Mouse (Mus musculus) MEL (cell line): Measurements from ENCODE around the gene Mrgprb4. TPM values are rescaled to one million over a fixed set of nuclear protein-coding genes. Genes with fewer than 3 reads are reported as not detected.
A peak's percentile ranks its signal among the peaks of the same experiment; 100 is the strongest.

ENCODE experiments used
- DNase-seq: peaks from one replicate; pipeline ENCODE4 v3.0.0; 2011; ENCODE audit warnings: low read depth, low spot score
- H3K27ac ChIP-seq: 2 replicates; pipeline ENCODE4 v1.5.1; 2012; ENCODE audit warnings: low read depth, mild to moderate bottlenecking, control low read depth, low read length, moderate library complexity; ENCODE audit not compliant: control insufficient read depth
- H3K27me3 ChIP-seq, 2 experiments: fragments of 150-350 bp in 1 of 2; sonication (generic) in 1 of 2; 2 replicates each; pipeline ENCODE4 v1.6.1; 2012; ENCODE audit warnings: low read length in 2 of 2, mild to moderate bottlenecking in 2 of 2, improper control_type of control experiment in 1 of 2, moderate library complexity in 1 of 2; ENCODE audit not compliant: insufficient read depth in 2 of 2, control insufficient read depth in 1 of 2
- H3K36me3 ChIP-seq, 2 experiments: 2 replicates each; pipeline ENCODE4 v1.6.1; 2012 to 2014; ENCODE audit warnings: low read length in 2 of 2, improper control_type of control experiment in 1 of 2, inconsistent platforms in 1 of 2, mild to moderate bottlenecking in 1 of 2; ENCODE audit not compliant: insufficient read depth in 2 of 2, control insufficient read depth in 1 of 2
- H3K4me1 ChIP-seq, 2 experiments: fragments of 150-350 bp in 1 of 2; sonication (generic) in 1 of 2; 2 replicates each; pipeline ENCODE4 v1.6.1; 2012; ENCODE audit warnings: low read length in 2 of 2, improper control_type of control experiment in 1 of 2, mild to moderate bottlenecking in 1 of 2; ENCODE audit not compliant: insufficient read depth in 2 of 2, control insufficient read depth in 1 of 2
- H3K4me3 ChIP-seq, 2 experiments: fragments of 150-350 bp in 1 of 2; sonication (generic) in 1 of 2; 2 replicates each; pipeline ENCODE4 v1.5.1; 2012; ENCODE audit warnings: low read depth in 2 of 2, low read length in 2 of 2, mild to moderate bottlenecking in 2 of 2, moderate library complexity in 2 of 2, control low read depth in 1 of 2, improper control_type of control experiment in 1 of 2; ENCODE audit not compliant: control insufficient read depth in 1 of 2, insufficient read depth in 1 of 2
- H3K79me2 ChIP-seq: 2 replicates; pipeline ENCODE4 v1.6.1; 2012; ENCODE audit warnings: mild to moderate bottlenecking, low read length, moderate library complexity; ENCODE audit not compliant: control insufficient read depth, poor library complexity, insufficient read depth
- H3K9ac ChIP-seq: 2 replicates; pipeline ENCODE4 v1.6.1; 2012; ENCODE audit warnings: low read depth, mild to moderate bottlenecking, control low read depth, low read length, moderate library complexity; ENCODE audit not compliant: control insufficient read depth, poor library complexity, severe bottlenecking
- H3K9me3 ChIP-seq: fragments of 150-350 bp; sonication (generic); replicated peaks from 2 replicates; pipeline ENCODE4 v1.6.1; 2012; ENCODE audit warnings: mild to moderate bottlenecking, low read length, improper control_type of control experiment, moderate library complexity; ENCODE audit not compliant: insufficient read depth
- CHD1 ChIP-seq: IDR thresholded peaks from 2 replicates; pipeline ENCODE4 v1.6.1; 2012; ENCODE audit warnings: low read depth, mild to moderate bottlenecking, inconsistent platforms, low read length, improper control_type of control experiment
- CTCF ChIP-seq, 3 experiments: IDR thresholded peaks in 2 of 3; conservative IDR thresholded peaks in 1 of 3; 2 replicates each; pipeline ENCODE4 v1.5.1; 2011 to 2012; ENCODE audit warnings: low read length in 3 of 3, low read depth in 2 of 3, mild to moderate bottlenecking in 2 of 3, improper control_type of control experiment in 1 of 3, inconsistent platforms in 1 of 3, mixed read lengths in 1 of 3, moderate library complexity in 1 of 3; ENCODE audit not compliant: control insufficient read depth in 1 of 3, insufficient read depth in 1 of 3, poor library complexity in 1 of 3, severe bottlenecking in 1 of 3
- EP300 ChIP-seq, 2 experiments: IDR thresholded peaks; 2 replicates each; pipeline ENCODE4 v1.6.1; 2011; ENCODE audit warnings: improper control_type of control experiment in 2 of 2, low read length in 2 of 2, low read depth in 1 of 2, mild to moderate bottlenecking in 1 of 2
- ETS1 ChIP-seq: IDR thresholded peaks from 2 replicates; pipeline ENCODE4 v1.6.1; 2012; ENCODE audit warnings: low read depth, mild to moderate bottlenecking, inconsistent platforms, low read length, improper control_type of control experiment, moderate library complexity
- GATA1 ChIP-seq: IDR thresholded peaks from 2 replicates; pipeline ENCODE4 v1.6.1; 2011; ENCODE audit warnings: low read depth, low read length, improper control_type of control experiment
- HCFC1 ChIP-seq: IDR thresholded peaks from 2 replicates; pipeline ENCODE4 v1.6.1; 2012; ENCODE audit warnings: low read depth, mild to moderate bottlenecking, inconsistent platforms, low read length, improper control_type of control experiment, moderate library complexity
- JUND ChIP-seq: IDR thresholded peaks from 2 replicates; pipeline ENCODE4 v1.6.1; 2011; ENCODE audit warnings: low read depth, mild to moderate bottlenecking, improper control_type of control experiment, low read length
- KAT2A ChIP-seq: conservative IDR thresholded peaks from 2 replicates; pipeline ENCODE4 v1.6.1; 2012; ENCODE audit warnings: low read depth, low read length, improper control_type of control experiment, inconsistent platforms
- MAZ ChIP-seq: IDR thresholded peaks from 2 replicates; pipeline ENCODE4 v1.6.1; 2012; ENCODE audit warnings: low read depth, mild to moderate bottlenecking, inconsistent platforms, low read length, improper control_type of control experiment
- MEF2A ChIP-seq: IDR thresholded peaks from 2 replicates; pipeline ENCODE4 v1.6.1; 2014; ENCODE audit warnings: low read depth, mild to moderate bottlenecking, inconsistent platforms, low read length, improper control_type of control experiment; ENCODE audit not compliant: poor library complexity, insufficient replicate concordance, severe bottlenecking; ENCODE audit errors: extremely low read depth
- MXI1 ChIP-seq: IDR thresholded peaks from 2 replicates; pipeline ENCODE4 v1.6.1; 2011; ENCODE audit warnings: mild to moderate bottlenecking, low read depth, low read length, improper control_type of control experiment
- MYB ChIP-seq: IDR thresholded peaks from 2 replicates; pipeline ENCODE4 v1.6.1; 2011; ENCODE audit warnings: mild to moderate bottlenecking, low read depth, low read length, improper control_type of control experiment
- MYC ChIP-seq: IDR thresholded peaks from 2 replicates; pipeline ENCODE4 v1.6.1; 2011; ENCODE audit warnings: low read depth, mild to moderate bottlenecking, low read length, improper control_type of control experiment, moderate library complexity
- NELFE ChIP-seq: IDR thresholded peaks from 2 replicates; pipeline ENCODE4 v1.6.1; 2011; ENCODE audit warnings: low read depth, low read length, improper control_type of control experiment
- POLR2AphosphoS2 ChIP-seq: IDR thresholded peaks from 2 replicates; pipeline ENCODE4 v1.6.1; 2011; ENCODE audit warnings: low read length, improper control_type of control experiment
- POLR2AphosphoS5 ChIP-seq: IDR thresholded peaks from 2 replicates; pipeline ENCODE4 v1.6.1; 2012; ENCODE audit warnings: low read depth, borderline replicate concordance, mild to moderate bottlenecking, inconsistent platforms, low read length, moderate library complexity, mixed read lengths
- RAD21 ChIP-seq: IDR thresholded peaks from 2 replicates; pipeline ENCODE4 v1.6.1; 2011; ENCODE audit warnings: mild to moderate bottlenecking, low read depth, low read length, improper control_type of control experiment
- RCOR1 ChIP-seq: IDR thresholded peaks from 2 replicates; pipeline ENCODE4 v1.6.1; 2012; ENCODE audit warnings: low read depth, mild to moderate bottlenecking, inconsistent platforms, low read length, improper control_type of control experiment
- SIN3A ChIP-seq: IDR thresholded peaks from 2 replicates; pipeline ENCODE4 v1.6.1; 2012; ENCODE audit warnings: low read length, improper control_type of control experiment, inconsistent platforms
- TAL1 ChIP-seq: IDR thresholded peaks from 2 replicates; pipeline ENCODE4 v1.6.1; 2012; ENCODE audit warnings: mild to moderate bottlenecking, inconsistent platforms, low read length, moderate library complexity, mixed read lengths
- TCF12 ChIP-seq: IDR thresholded peaks from 2 replicates; pipeline ENCODE4 v1.6.1; 2014; ENCODE audit warnings: low read depth, mild to moderate bottlenecking, inconsistent platforms, low read length, improper control_type of control experiment, moderate library complexity
- UBTF ChIP-seq: IDR thresholded peaks from 2 replicates; pipeline ENCODE4 v1.6.1; 2012; ENCODE audit warnings: low read depth, mild to moderate bottlenecking, inconsistent platforms, low read length, improper control_type of control experiment, moderate library complexity, borderline replicate concordance; ENCODE audit not compliant: insufficient read depth
- USF1 ChIP-seq: IDR thresholded peaks from 2 replicates; pipeline ENCODE4 v1.6.1; 2014; ENCODE audit warnings: low read depth, mild to moderate bottlenecking, inconsistent platforms, low read length, improper control_type of control experiment, moderate library complexity
- ZKSCAN1 ChIP-seq: IDR thresholded peaks from 2 replicates; pipeline ENCODE4 v1.6.1; 2012; ENCODE audit warnings: low read depth, mild to moderate bottlenecking, inconsistent platforms, low read length, improper control_type of control experiment, moderate library complexity
- ZMIZ1 ChIP-seq: IDR thresholded peaks from 2 replicates; pipeline ENCODE4 v1.6.1; 2012; ENCODE audit warnings: low read depth, mild to moderate bottlenecking, inconsistent platforms, low read length, improper control_type of control experiment, moderate library complexity
- polyA plus RNA-seq, 2 experiments: library from polyadenylated mRNA; stranded (reverse) in 1 of 2; unstranded in 1 of 2; fragments of >175 nt in 1 of 2; fragments of >200 nt in 1 of 2; gene quantifications; 2 replicates each; pipeline versions ENCODE4 v1.2.1 to v1.2.4; 2012; ENCODE audit warnings: low replicate concordance in 2 of 2, low read depth in 1 of 2; ENCODE audit not compliant: insufficient read length in 2 of 2, insufficient read depth in 1 of 2, missing spikeins in 1 of 2
- total RNA-seq: library from RNA; depleted of rRNA; stranded (reverse); fragments of 300-350 nt; gene quantifications from 2 replicates; pipeline ENCODE4 v1.2.3, GENCODE M21; 2012; rRNA removed

Mrgprb4 gene
- not detected in 2 replicates for total RNA-seq
- not detected for polyA plus RNA-seq

DNA sequence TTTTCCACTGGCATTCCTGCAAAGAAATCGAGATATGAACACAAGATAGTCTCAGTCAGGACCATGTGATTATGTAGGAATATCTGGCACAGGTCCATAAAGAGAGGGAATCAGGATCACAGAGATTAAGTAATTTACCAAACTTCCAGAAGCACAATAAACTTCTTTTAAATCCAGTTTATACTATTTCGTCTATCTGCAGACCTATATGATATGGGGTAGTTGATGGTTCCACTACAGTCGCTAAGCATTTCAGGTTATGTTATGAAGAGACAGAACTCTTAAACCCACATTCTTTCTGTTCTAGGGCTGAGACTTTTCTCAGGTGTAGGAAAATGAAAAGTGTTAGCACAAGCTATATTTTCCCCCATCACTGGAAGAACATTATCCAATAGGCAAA is at the start of gene Mrgprb4:
Gene Mrgprb4, minus strand, starts transcription at position 101 of the 400 bp plus-strand sequence.
- H3K9ac ChIP-seq = no peak within 1 kb of the TSS
- no peaks in the 10 kb centered on the region for H3K9me3 ChIP-seq
- H3K4me3 ChIP-seq = no peak within 1 kb of the TSS
- DNase-seq = no peak
- no peaks in the 10 kb centered on the region for H3K79me2 ChIP-seq
- H3K4me1 ChIP-seq = no peaks in the 10 kb centered on the region
- H3K27ac ChIP-seq = no peak within 1 kb of the TSS
- H3K36me3 ChIP-seq = no peaks in the 10 kb centered on the region
- H3K27me3 ChIP-seq = no peaks in the 10 kb centered on the region
- TF ChIP-seq GATA1 (no peak), TAL1 (no peak), POLR2AphosphoS5 (no peak)

GRCm38 (mm10) chr7:48226114-48226513 is 27.0 kb upstream of the Mrgprb4 start:
- peak; percentile 44 for DNase-seq
- TF ChIP-seq HCFC1 (no peak), RCOR1 (peak; percentile 63), POLR2AphosphoS5 (no peak), EP300 (IDR thresholded peaks at IDR 0.05; ENCODE audit: low read depth in 1 of 2, low read length in 2 of 2) (peak; percentile 14 to 44; a peak in 2 of 4 replicates), ZMIZ1 (no peak), ETS1 (peak; percentile 50), ZKSCAN1 (no peak), MAZ (no peak), CTCF (IDR thresholded peaks at IDR 0.05 in 2 of 3, conservative IDR thresholded peaks at IDR 0.05 in 1 of 3; ENCODE audit: control insufficient read depth in 1 of 3, insufficient read depth in 1 of 3, low read depth in 2 of 3, low read length in 3 of 3, poor library complexity in 1 of 3, severe bottlenecking in 1 of 3) (no peak), UBTF (no peak), MEF2A (peak; percentile 77; the same call in 1 of the 2 replicates), MYB (no peak), JUND (no peak), MXI1 (no peak), CHD1 (no peak), TCF12 (no peak), NELFE (no peak), POLR2AphosphoS2 (no peak), KAT2A (no peak), TAL1 (no peak), USF1 (peak; percentile 27; the same call in 1 of the 2 replicates), MYC (no peak), RAD21 (no peak), GATA1 (no peak), SIN3A (no peak)
- Histone ChIP-seq H3K36me3 (peaks cover 0 to 7% of the 10 kb centered on the region in 2 experiments; a peak in 2 of 4 replicates), H3K4me3 (no peak overlapping the region), H3K9me3 (no peaks in the 10 kb centered on the region), H3K4me1 (peaks cover 2 to 3% of the 10 kb centered on the region in 2 experiments; a peak in 2 of 4 replicates), H3K9ac (no peak overlapping the region), H3K79me2 (no peaks in the 10 kb centered on the region), H3K27me3 (no peaks in the 10 kb centered on the region), H3K27ac (no peak overlapping the region)
